Mouse (Mus musculus) erythroblast, embryonic 14.5 days (primary cell): ENCODE data around the gene Gmfb.

Experiments
- GATA1 ChIP-seq: IDR thresholded peaks from 2 replicates; pipeline ENCODE4 v1.6.1; 2012; ENCODE audit warnings: low read length, inconsistent platforms, mixed read lengths
- TAL1 ChIP-seq: IDR thresholded peaks from 3 replicates; pipeline ENCODE4 v1.6.1; 2012; ENCODE audit warnings: low read length, inconsistent platforms, mixed read lengths

DNA sequence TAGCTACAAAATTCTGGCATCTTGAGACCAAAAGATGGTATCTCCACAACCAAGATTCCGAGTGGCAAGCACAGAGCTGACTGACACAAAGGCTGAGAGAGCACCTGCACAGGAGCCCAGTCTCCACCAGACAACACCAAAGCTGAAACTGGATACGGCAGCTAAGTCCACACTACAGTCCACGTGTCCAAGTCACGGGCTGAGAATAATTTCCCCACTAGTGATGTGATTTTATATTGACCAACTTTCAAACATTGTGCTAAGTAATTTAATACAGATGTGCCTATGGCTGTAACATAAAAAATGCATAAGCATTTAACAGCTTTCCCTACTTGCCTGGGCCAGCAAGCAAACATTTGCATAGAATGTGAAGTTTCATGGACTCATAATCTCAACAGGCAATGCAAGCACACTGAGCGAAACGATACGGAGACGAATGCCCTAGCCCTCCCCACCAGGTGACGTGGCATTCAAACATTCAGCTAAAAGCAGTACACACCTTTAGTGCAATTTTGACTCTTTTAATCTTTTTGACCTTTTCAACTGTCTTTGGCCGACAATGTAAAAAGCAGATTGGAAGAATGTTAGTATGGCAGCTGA is 38.6 kb downstream of the Gmfb start:
- TF ChIP-seq GATA1 (no peak), TAL1 (no peak)
